Mouse (Mus musculus) heart, postnatal 4 days (tissue): ENCODE data around the gene Coro2a. TPM values are rescaled to one million over a fixed set of nuclear protein-coding genes. Genes with fewer than 3 reads are reported as not detected.

Source experiments
- total RNA-seq, 2 experiments: library from RNA; stranded (reverse); gene quantifications; 2 replicates each; pipeline ENCODE4 v1.2.3; 2021

Coro2a gene
- total RNA-seq, 2 experiments from 2014 or later: 0.25 to 0.48 TPM

Other genes starting within 250 kb of the Coro2a start
- gene Trmo, start 212.8 kb downstream of the Coro2a start, total RNA-seq: 1 to 10 TPM; 3.8 to 5.4 TPM
- under 1 TPM in 1 of 2 experiments, not detected in 1; 0.36 TPM for gene Hemgn, start 188.7 kb downstream of the Coro2a start, total RNA-seq
- 100 to 1,000 TPM; 121 to 122 TPM for gene Anp32b, start 151.3 kb downstream of the Coro2a start, total RNA-seq
- 10 to 100 TPM; 42.4 to 45.0 TPM for gene Nans, start 113.0 kb downstream of the Coro2a start, total RNA-seq
- 1 to 10 TPM in 1 of 2 experiments, under 1 TPM in 1; 0.76 to 1.3 TPM for gene Trim14, start 66.1 kb downstream of the Coro2a start, total RNA-seq
- gene Tbc1d2, start 48.0 kb upstream of the Coro2a start, total RNA-seq: 1 to 10 TPM; 2.9 to 3.5 TPM